Mouse (Mus musculus): Measurements from ENCODE around the gene 2700081O15Rik. TPM values are rescaled to one million over a fixed set of nuclear protein-coding genes. Genes with fewer than 3 reads are reported as not detected.

The 2700081O15Rik gene
- total RNA-seq, 2 experiments from 2014 or later: 42.5 to 44.5 TPM

- intact Hi-C loops (cut with DNase I): no loop called here
- DNase-seq (ENCODE audit: low spot score in 2 of 2): peak in 1 of 2 experiments; percentile 33
These were observed 39.4 kb downstream of the 2700081O15Rik start for GRCm38 (mm10) chr19:7456803-7457202.

GRCm38 (mm10) chr19:7458901-7459300 is 41.5 kb downstream of the 2700081O15Rik start:
- intact Hi-C loops (cut with DNase I): no loop called here
- no peak for DNase-seq (ENCODE audit: low spot score in 2 of 2)

DNA sequence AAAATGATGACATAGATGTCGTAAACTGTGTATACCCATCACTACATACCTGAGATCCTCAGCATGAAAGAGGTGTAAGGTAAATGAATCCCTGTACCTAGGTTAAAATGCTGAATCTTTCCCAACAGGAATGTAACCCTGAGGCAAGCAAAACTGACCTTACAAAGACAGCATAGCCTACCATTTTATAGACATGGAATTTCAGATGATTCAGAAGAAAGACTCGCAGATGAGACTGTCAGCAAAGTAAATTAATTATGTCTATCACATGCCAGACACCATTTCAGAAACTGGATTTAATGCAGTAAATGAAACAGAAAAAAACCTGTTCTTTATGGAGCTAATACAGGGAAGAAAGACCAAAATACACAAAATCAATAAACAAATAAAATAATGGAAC is 41.9 kb downstream of the 2700081O15Rik start:
- intact Hi-C loops (cut with DNase I): no loop called here
- no peak for DNase-seq (ENCODE audit: low spot score in 2 of 2)

DNA sequence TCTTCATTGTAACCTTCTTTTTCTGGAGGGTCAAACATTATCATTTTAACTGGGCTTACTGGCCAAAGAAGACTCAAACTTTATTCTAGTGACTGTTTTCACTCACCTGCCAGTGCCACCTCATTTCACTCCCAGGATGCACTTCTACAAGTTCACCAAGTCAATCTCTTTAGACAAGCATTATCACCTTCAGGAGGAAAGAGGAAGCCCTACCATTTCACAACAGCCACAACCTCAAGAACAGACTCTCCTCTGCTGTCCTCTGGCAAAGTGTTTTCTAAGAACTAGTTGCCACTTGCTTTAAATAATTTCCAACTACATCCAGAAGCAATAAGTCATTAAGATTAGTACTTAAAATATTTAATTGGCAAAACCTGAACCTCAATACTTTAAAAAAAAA is 50.5 kb downstream of the 2700081O15Rik start:
- no peak for DNase-seq (ENCODE audit: low spot score in 2 of 2)
- intact Hi-C loops (cut with DNase I): no loop called here

DNA sequence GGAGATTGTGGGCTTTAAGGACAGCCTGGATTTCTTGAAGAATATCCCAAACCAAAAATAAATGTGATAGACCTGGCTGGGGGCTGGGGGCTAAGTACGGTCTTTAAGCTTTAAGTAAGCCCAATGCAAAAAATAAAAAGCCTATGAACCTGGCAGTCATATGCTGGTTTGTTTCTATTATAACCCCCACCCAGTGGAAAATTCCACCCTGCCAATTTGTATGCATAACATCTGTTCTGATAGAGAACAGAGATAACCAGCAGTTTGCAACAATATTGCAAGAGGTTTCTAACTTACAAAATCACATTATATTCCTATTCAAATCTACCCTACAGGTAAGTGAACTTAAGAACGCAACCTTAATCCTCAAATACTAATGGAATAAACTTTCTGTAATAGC is 53.2 kb downstream of the 2700081O15Rik start:
- no peak for DNase-seq (ENCODE audit: low spot score in 2 of 2)
- intact Hi-C loops (cut with DNase I): no loop called here

Small RNAs within 50 kb of the gene (microRNA-seq; reads per million reads assigned to microRNA genes)
- gene Mir6991: 1.8 to 3.7 reads per million in 2 experiments

Other genes starting within 250 kb of the 2700081O15Rik start
- 100 to 1,000 TPM; 268 to 271 TPM for gene Otub1, start 211.3 kb upstream of the 2700081O15Rik start, total RNA-seq (2021)
- gene Cox8a, start 200.0 kb upstream of the 2700081O15Rik start, total RNA-seq (2021): 1,000 to 10,000 TPM; 1,118 to 1,183 TPM
- gene Naa40, start 176.4 kb upstream of the 2700081O15Rik start, total RNA-seq (2021): 10 to 100 TPM; 34.4 to 35.7 TPM
- 10 to 100 TPM; 15.7 to 16.3 TPM for gene Rcor2, start 150.3 kb upstream of the 2700081O15Rik start, total RNA-seq (2021)
- gene Mark2, start 75.8 kb upstream of the 2700081O15Rik start, total RNA-seq (2021): 100 to 1,000 TPM; 136 to 140 TPM
- gene Spindoc, start 34.6 kb upstream of the 2700081O15Rik start, total RNA-seq (2021): 10 to 100 TPM; 30.5 to 36.2 TPM
- 100 to 1,000 TPM; 936 to 943 TPM for gene Rtn3, start 65.7 kb downstream of the 2700081O15Rik start, total RNA-seq (2021)
- 10 to 100 TPM; 19.6 to 21.1 TPM for gene Atl3, start 76.4 kb downstream of the 2700081O15Rik start, total RNA-seq (2021)
- gene Pla2g16, start 139.8 kb downstream of the 2700081O15Rik start, total RNA-seq (2021): 10 to 100 TPM; 14.1 TPM
- under 1 TPM; 0.40 to 0.55 TPM for gene Lgals12, start 189.6 kb downstream of the 2700081O15Rik start, total RNA-seq (2021)
- gene Hrasls5, start 194.9 kb downstream of the 2700081O15Rik start, total RNA-seq (2021): not detected

Data from left cerebral cortex, postnatal 14 days (tissue).